Mouse (Mus musculus): ENCODE results near the gene Exoc3l4. TPM values are rescaled to one million over a fixed set of nuclear protein-coding genes. Genes with fewer than 3 reads are reported as not detected.
A peak's percentile ranks its signal among the peaks of the same experiment; 100 is the strongest.

The Exoc3l4 gene
- polyA plus RNA-seq, 1 experiment from 2014 or later = 8.9 TPM

DNA sequence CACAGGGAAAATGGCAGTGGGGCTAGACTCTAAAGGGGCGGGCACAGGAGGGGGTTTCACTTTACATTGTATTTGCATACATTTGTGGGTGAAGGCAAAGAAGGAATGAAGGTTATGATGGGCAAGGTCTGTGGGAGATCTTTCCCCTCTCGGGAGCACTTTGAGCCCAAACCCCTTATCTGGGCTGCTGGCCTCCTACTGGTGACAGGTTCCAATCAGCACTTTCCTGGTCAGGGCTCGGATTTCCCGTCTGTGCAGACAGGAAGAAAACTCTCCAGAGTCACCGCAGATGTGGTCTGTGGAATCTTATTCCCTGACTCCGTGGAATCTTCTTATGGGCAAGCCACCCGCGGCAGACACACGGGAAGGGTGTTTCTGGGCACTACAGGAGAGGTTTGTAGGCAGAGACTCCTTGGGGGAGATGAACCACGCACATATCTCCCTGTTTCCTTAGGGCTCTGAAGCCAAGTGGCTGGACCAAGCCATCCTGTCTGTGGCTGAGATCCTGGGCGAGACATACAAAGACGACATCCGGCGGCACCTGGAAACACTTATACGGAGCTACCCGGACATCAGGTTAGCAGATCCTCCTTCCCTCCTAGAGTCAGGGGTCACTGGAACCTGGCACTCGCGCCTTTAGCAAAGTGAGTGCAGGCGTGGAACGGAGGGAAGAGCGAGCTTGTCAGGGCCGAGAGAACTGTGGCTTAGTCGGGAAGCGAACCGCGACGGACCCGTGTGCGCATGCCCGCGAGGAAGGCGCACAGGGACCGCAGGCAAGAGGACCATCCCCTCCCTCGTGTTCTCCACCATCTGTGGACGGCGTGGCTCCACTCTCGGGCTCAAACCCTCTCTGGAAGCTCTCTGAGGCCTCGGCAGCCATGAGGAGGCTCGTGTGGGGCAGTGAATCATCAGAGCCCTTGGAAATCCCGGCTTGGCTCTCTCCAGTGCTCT lies 12.4 kb downstream of the Exoc3l4 start:
- peak overlapping the region; percentile 42; the same call in 1 of the 2 replicates for H3K27ac ChIP-seq
- WGBS = under 1% methylated on average over 40 of the region's 40 CpGs
- H3K27me3 ChIP-seq = peaks cover 58% of the 10 kb centered on the region
- H3K9ac ChIP-seq = peak overlapping the region; percentile 48
- H3K4me3 ChIP-seq = peak overlapping the region; percentile 35
- peaks cover 44% of the 10 kb centered on the region for H3K4me1 ChIP-seq
- H3K4me2 ChIP-seq (replicated peaks) = peak overlapping the region; percentile 61
- no peaks in the 10 kb centered on the region for H3K36me3 ChIP-seq
- no peak for ATAC-seq (ENCODE audit: insufficient number of reproducible peaks, insufficient read depth, low FRiP score, low TSS enrichment)
- no peaks in the 10 kb centered on the region for H3K9me3 ChIP-seq

DNA sequence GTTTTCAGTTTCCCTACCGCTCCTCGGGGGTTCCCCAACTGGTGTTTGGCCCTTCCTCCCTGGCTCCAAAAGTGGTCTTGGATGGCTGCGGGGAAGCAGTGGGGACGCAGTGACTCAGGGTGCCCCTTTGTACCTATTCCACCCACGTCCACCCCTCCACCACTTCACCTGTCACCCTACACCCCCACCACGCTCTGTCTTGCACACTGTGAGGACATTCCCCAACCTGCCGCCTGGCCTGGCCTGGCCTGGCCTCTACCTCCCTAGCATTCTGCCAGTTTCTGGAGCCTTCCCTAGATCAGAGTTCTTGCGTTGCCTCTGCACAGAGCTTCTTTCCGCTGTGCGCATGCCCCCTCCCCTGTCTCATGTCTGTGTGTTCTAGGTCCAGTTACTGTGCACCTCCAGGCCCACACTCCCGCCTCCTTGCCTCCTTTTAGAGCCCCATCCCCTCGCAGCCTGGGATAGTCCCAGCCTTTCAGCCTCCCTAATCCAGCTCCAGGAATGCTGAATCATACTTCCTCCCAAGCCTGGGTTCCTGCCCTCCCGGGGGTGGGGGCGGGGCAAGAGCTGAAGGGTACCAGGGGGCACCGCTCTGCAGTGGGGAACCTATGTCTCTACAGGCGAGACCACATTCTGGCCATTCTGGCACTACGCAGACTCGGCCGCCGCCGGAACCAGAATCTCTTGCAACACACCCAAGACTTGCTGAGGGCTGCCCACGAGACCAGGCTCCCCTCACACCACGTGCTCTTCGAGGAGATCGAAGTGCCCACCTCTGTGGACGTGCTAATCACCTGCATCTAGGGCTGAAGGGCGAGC lies 13.4 kb downstream of the Exoc3l4 start:
- H3K4me1 ChIP-seq = peaks cover 43% of the 10 kb centered on the region
- 0 out of 2 replicates have a peak, but pooled peaks have one; percentile 23 for ATAC-seq (ENCODE audit: insufficient number of reproducible peaks, insufficient read depth, low FRiP score, low TSS enrichment)
- peaks cover 53% of the 10 kb centered on the region for H3K27me3 ChIP-seq
- H3K4me2 ChIP-seq (replicated peaks) = peak overlapping the region; percentile 61
- H3K4me3 ChIP-seq = peak overlapping the region; percentile 35
- H3K9me3 ChIP-seq = no peaks in the 10 kb centered on the region
- no peak overlapping the region; the same call in 1 of the 2 replicates for H3K27ac ChIP-seq
- H3K9ac ChIP-seq = 0 out of 2 replicates have a peak overlapping the region, but pooled peaks have one; percentile 48
- 8% methylated on average over 27 of the region's 27 CpGs for WGBS
- H3K36me3 ChIP-seq = no peaks in the 10 kb centered on the region

DNA sequence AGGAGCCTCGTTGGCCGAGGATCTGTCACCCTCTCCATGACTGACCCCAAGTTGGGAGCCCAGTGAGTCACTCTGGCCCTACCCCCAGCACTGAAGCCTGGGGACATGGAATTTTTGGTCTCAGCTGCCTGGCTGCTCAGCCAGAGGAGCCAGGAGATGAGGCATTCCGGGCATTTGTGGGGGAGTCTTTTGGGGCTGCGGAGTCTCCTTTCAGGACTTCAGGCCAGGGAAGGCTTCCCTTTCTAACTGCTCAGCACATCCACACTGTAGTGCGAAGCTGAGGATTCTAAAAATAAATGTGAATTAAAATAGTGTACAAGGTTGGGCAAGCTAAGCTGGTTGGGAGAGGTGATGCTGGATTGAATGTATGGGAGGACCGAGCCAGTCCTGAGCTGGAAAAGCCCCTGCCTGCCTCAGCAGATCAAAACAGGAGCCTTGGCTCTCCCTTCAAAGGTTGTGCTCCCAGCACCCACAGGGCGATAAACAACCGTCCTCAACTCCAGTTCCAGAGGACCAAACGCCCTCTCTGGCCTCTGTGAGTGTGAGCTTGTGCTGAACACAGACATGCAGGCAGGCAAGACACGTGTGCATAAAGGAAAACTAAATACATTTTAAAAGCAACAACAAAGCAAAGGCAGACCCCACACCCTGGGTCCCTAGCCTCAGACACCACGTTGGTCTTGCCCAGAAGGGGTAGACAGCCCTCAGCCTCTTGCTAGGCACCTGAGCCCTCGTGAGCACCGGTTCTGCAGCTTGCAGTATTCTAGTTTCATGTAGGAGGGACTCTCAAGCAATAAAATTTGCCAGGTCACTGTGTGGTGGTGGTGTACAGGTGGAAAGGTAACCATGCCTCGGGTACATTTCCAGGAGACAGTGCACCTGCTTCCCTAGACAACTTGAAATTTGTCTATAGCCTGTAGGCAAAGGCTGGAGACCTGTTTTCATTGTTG lies 14.3 kb downstream of the Exoc3l4 start:
- WGBS = 28% methylated on average over 14 of the region's 14 CpGs
- H3K27me3 ChIP-seq = peaks cover 48% of the 10 kb centered on the region
- H3K4me3 ChIP-seq = no peak overlapping the region
- H3K9me3 ChIP-seq = no peaks in the 10 kb centered on the region
- H3K27ac ChIP-seq = no peak overlapping the region
- no peaks in the 10 kb centered on the region for H3K36me3 ChIP-seq
- no peak overlapping the region for H3K4me2 ChIP-seq (replicated peaks)
- H3K9ac ChIP-seq = no peak overlapping the region
- no peak for ATAC-seq (ENCODE audit: insufficient number of reproducible peaks, insufficient read depth, low FRiP score, low TSS enrichment)
- peaks cover 37% of the 10 kb centered on the region for H3K4me1 ChIP-seq

DNA sequence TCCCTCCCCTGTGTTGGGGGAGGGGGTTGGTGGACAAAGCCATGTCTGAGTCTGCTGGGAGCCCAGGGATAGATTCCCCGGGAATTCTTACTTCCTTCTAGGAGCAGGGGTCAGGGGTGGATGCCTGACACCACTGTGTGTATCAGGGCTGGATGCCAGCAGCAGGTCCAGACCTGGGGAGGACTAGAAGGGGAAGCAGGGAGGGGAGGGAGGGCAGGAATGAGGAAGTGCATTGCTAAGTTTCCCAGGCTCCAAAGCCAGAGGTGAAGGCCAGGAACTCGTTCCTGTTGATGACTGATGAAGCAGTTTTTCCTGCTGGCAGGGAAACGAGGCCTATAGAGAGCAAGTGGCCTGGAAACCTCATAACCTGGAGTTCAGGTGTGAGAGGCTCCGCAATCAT lies 15.3 kb downstream of the Exoc3l4 start:
- H3K9me3 ChIP-seq = no peaks in the 10 kb centered on the region
- WGBS = 32% methylated on average over 4 of the region's 4 CpGs
- no peak overlapping the region for H3K4me2 ChIP-seq (replicated peaks)
- ATAC-seq (ENCODE audit: insufficient number of reproducible peaks, insufficient read depth, low FRiP score, low TSS enrichment) = no peak
- H3K4me1 ChIP-seq = peaks cover 37% of the 10 kb centered on the region
- H3K9ac ChIP-seq = no peak overlapping the region
- no peaks in the 10 kb centered on the region for H3K36me3 ChIP-seq
- no peak overlapping the region for H3K27ac ChIP-seq
- H3K4me3 ChIP-seq = no peak overlapping the region
- peaks cover 48% of the 10 kb centered on the region for H3K27me3 ChIP-seq

DNA sequence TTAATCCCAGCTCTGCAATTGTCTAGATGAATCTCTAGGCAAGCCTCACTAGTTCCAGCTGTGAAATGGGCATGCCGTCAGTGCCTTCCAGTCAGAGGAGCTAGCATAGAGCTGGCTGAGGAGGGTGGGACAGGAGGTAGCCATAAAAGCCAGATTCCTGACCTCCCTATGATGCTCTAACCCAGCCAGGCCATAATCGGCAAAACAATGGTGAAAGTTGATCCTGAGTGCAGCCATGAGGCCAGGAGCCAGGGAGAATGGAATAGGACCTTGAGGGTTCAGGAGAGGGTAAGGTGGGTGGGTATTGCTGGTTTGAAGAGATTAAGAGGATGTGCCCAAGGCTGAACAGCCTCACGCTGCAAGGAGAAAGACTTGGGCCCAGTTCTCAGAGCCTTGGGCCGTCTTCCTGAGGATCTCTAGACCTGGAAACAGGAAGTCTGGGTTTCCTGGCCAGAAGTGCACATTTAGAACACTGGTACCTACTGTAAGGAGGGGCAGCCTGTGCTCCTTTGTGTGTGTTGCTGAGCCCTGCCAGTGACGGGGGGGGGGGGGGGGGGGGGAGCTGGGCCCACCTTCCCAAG lies 16.0 kb downstream of the Exoc3l4 start:
- no peaks in the 10 kb centered on the region for H3K9me3 ChIP-seq
- ATAC-seq (ENCODE audit: insufficient number of reproducible peaks, insufficient read depth, low FRiP score, low TSS enrichment) = no peak
- 38% methylated on average over 4 of the region's 5 CpGs for WGBS
- no peak overlapping the region for H3K4me2 ChIP-seq (replicated peaks)
- no peak overlapping the region for H3K4me3 ChIP-seq
- H3K36me3 ChIP-seq = no peaks in the 10 kb centered on the region
- peaks cover 34% of the 10 kb centered on the region for H3K4me1 ChIP-seq
- no peak overlapping the region for H3K9ac ChIP-seq
- peaks cover 41% of the 10 kb centered on the region for H3K27me3 ChIP-seq
- H3K27ac ChIP-seq = no peak overlapping the region

DNA sequence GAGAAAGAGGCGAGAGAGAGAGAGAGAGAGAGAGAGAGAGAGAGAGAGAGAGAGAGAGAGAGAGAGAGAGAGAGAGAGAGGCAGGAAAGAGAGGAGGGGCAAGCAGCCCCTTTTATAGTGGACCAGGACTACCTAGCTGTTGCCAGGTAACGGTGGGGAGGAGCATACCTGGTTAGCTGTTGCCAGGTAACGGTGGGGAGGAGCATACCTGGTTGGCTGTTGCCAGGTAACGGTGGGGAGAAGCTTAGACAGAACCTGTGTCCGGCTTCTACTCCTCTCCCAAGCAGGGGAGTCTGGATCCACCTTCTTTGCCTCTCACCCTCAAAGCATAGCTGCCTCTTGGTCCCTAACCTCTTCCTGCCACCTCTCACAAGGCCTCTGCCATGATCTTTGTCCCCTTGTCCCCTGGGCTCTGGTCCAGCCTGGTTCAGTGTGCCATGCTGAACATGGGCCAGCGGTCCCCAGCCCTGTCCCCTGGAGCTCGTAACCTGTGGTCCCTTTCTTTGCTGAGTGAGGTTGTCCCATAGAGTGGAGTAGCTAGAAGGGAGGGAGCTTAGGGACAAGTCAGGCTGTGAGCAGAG lies 17.4 kb downstream of the Exoc3l4 start:
- no peaks in the 10 kb centered on the region for H3K36me3 ChIP-seq
- ATAC-seq (ENCODE audit: insufficient number of reproducible peaks, insufficient read depth, low FRiP score, low TSS enrichment) = no peak
- H3K27ac ChIP-seq = no peak overlapping the region
- 32% methylated on average over 6 of the region's 7 CpGs for WGBS
- no peak overlapping the region for H3K4me2 ChIP-seq (replicated peaks)
- peaks cover 22% of the 10 kb centered on the region for H3K4me1 ChIP-seq
- H3K4me3 ChIP-seq = no peak overlapping the region
- no peak overlapping the region for H3K9ac ChIP-seq
- peaks cover 36% of the 10 kb centered on the region for H3K27me3 ChIP-seq
- H3K9me3 ChIP-seq = no peaks in the 10 kb centered on the region

DNA sequence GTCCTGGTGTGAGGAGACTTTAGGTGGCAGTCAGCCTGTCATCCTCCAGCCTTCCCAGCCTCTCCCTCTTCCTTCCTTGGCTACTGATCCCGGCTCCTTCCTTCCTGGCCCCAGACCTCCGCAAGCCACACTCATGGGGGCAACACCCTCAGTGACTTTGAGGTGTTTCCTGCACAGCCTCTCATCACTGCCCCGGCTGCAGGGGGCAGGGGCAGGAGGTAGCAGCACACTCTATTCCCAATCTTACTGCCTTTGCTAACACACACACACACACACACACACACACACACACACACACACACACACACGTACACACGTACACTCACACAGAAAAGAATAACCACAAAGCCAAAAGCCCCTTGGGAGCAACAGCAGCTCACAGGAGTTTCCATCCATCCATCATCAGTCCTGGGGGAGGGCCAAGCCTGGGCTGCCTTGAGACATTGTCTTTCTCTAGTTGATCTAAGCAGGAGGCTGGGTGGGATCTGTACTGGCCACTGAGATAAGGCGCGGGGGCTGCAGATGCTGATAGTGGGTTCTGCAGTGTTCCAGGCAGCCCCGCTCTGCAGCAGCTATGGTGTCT lies 18.0 kb downstream of the Exoc3l4 start:
- Histone ChIP-seq H3K9me3 (no peaks in the 10 kb centered on the region), H3K9ac (no peak overlapping the region), H3K4me2 (replicated peaks) (no peak overlapping the region), H3K4me3 (no peak overlapping the region), H3K4me1 (peaks cover 19% of the 10 kb centered on the region), H3K27ac (no peak overlapping the region), H3K27me3 (peaks cover 38% of the 10 kb centered on the region), H3K36me3 (no peaks in the 10 kb centered on the region)
- WGBS = 44% methylated on average over 8 of the region's 8 CpGs
- no peak for ATAC-seq (ENCODE audit: insufficient number of reproducible peaks, insufficient read depth, low FRiP score, low TSS enrichment)

DNA sequence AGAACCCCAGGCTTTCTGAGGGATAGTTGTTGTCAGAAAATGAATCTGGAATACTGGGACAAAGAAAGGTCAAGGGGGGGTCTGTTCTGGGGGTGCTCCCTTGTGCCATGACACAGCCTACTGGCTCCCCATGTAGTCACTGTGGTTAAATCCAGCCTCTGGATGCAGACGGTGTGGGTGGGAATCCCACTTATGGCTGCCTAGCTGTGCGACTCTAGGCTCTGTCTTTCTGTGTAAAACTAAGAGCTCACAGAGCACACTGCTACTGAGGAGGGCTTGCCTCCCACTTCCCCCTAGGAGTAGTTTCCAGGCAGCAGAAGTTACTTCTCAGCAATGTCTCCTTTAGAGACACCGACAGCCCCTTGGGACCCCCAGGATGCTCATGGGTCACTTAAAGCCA lies 19.4 kb downstream of the Exoc3l4 start:
- Histone ChIP-seq H3K36me3 (no peaks in the 10 kb centered on the region), H3K9me3 (no peaks in the 10 kb centered on the region), H3K4me3 (no peak overlapping the region), H3K27me3 (peaks cover 29% of the 10 kb centered on the region), H3K4me1 (0 out of 2 replicates have a peak, but pooled peaks cover 8% of the 10 kb centered on the region), H3K27ac (no peak overlapping the region), H3K9ac (no peak overlapping the region), H3K4me2 (replicated peaks) (no peak overlapping the region)
- WGBS = 83% methylated on average over 3 of the region's 3 CpGs
- no peak for ATAC-seq (ENCODE audit: insufficient number of reproducible peaks, insufficient read depth, low FRiP score, low TSS enrichment)

DNA sequence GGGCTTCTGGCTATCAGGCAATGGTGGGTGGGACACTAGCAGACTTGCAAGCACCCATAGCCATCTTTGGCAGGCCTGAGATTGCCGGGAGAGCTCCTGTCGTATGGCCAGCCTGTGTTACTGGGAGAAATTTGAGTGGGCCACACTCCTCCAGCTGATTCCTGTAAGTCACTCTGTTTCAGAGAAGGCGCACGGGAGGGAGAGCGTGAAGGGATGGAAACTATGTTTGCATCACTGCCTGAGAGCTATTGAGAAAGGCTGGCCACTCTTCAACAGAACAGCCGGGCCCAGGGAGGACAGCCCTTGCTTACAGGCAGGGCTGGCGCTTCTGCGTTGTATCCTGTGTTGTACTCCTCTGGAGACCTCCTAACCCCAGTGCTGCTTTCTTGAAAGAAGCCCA lies 19.8 kb downstream of the Exoc3l4 start:
- Histone ChIP-seq H3K4me3 (no peak overlapping the region), H3K4me2 (replicated peaks) (no peak overlapping the region), H3K9ac (no peak overlapping the region), H3K27me3 (peaks cover 30% of the 10 kb centered on the region), H3K9me3 (no peaks in the 10 kb centered on the region), H3K36me3 (no peaks in the 10 kb centered on the region), H3K4me1 (0 out of 2 replicates have a peak, but pooled peaks cover 8% of the 10 kb centered on the region), H3K27ac (no peak overlapping the region)
- no peak for ATAC-seq (ENCODE audit: insufficient number of reproducible peaks, insufficient read depth, low FRiP score, low TSS enrichment)
- 66% methylated on average over 8 of the region's 8 CpGs for WGBS

DNA sequence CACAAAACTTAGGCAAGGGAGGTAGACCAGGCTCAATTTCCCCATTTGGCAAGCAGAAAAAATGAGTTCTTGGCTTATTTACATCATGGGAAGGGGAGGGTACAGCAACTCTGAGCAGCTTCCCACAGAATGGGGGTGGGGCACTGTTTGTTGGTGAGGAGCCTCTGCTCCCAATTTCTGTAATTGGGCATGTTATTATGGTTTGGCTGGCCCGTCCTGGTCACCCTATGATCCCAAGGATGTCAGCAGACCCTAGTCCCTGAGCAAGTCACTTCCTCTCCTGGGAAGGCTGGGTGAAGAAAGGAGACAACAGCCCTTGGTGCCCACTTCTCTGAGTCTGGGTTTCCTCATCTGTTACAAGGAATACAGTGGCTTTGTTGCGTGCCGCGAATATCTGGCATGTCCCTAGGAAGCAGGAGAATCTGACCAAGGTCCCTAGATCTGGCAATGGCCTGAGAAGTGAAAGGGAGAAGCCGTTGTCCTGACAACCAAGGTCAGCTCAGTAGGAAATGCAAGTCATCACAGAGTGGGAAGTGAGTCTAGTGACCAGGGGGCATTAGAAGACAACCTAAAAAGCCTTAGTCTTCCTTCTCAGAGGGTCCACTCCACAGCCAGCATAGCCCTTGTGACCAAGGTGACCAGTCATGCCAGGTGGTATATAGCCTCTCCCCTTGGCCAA lies 20.5 kb downstream of the Exoc3l4 start:
- no peak overlapping the region for H3K4me3 ChIP-seq
- ATAC-seq (ENCODE audit: insufficient number of reproducible peaks, insufficient read depth, low FRiP score, low TSS enrichment) = no peak
- no peak overlapping the region for H3K27ac ChIP-seq
- no peaks in the 10 kb centered on the region for H3K36me3 ChIP-seq
- H3K9ac ChIP-seq = no peak overlapping the region
- WGBS = 72% methylated on average over 5 of the region's 5 CpGs
- peaks cover 8% of the 10 kb centered on the region for H3K4me1 ChIP-seq
- peaks cover 33% of the 10 kb centered on the region for H3K27me3 ChIP-seq
- no peaks in the 10 kb centered on the region for H3K9me3 ChIP-seq
- no peak overlapping the region for H3K4me2 ChIP-seq (replicated peaks)

All from embryonic facial prominence, embryonic 12.5 days (tissue).